Mouse (Mus musculus) testis, adult 2 months (tissue): ENCODE measurements around the gene Igfbp2.

ENCODE experiments used
- CTCF ChIP-seq: fragments of 200-500 bp; IDR thresholded peaks from 2 replicates; pipeline ENCODE4 v1.5.1; 2012; ENCODE audit warnings: low read depth, mild to moderate bottlenecking, inconsistent platforms, low read length, moderate library complexity; ENCODE audit not compliant: control insufficient read depth, insufficient read depth, insufficient replicate concordance
- POLR2A ChIP-seq: fragments of 200-500 bp; IDR thresholded peaks from 2 replicates; pipeline ENCODE4 v1.6.1; 2012; ENCODE audit warnings: low read depth, mild to moderate bottlenecking, inconsistent platforms, low read length, moderate library complexity; ENCODE audit not compliant: control insufficient read depth

DNA sequence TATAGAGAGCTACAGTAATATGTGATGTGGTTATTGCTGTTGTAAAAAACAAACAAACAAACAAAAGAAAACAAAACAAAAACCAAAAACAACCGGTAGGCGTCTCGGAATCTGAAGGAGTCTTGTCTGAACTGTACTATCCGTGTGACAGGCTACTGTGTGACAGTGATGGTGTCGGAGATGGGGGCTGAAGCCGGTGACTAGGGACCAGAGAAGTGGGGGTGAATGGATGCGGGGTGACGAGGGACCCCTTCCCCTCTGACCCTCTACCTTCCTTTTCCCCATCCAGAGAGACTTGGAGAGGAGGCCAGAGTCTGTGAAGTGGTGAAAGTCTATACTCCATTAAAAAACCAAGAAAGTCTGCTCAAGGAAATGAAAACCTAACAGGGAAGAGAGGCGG lies 34.0 kb downstream of the Igfbp2 start:
- no peak for TF ChIP-seq CTCF
- no peak for TF ChIP-seq POLR2A
